Mouse (Mus musculus) embryo, embryonic 11.5 days (tissue): ENCODE measurements at regions not wholly inside any gene's neighbourhood (a gene's known extent, or its start where the extent isn't known, plus 50 kb on each side); places are given as distances from the start of the nearest gene placed in this dataset.

Source experiments
- DNase-seq: peaks from one replicate; pipeline ENCODE4 v3.0.0-alpha.2; 2012; ENCODE audit warnings: low read depth, low spot score

GRCm38 (mm10) chr10:51792030-51792429 lies 114.5 kb downstream of the Rfx6 start:
- no peak for DNase-seq

GRCm38 (mm10) chr10:51793876-51794275 lies 116.3 kb downstream of the Rfx6 start:
- no peak for DNase-seq

GRCm38 (mm10) chr10:51816626-51817025 lies 139.1 kb downstream of the Rfx6 start:
- DNase-seq: no peak

GRCm38 (mm10) chr10:51823900-51824299 lies 146.3 kb downstream of the Rfx6 start:
- no peak for DNase-seq

- no peak for DNase-seq
Observed at GRCm38 (mm10) chr10:51826431-51826964, 148.9 kb downstream of the Rfx6 start.

GRCm38 (mm10) chr10:51832459-51832858 lies 154.9 kb downstream of the Rfx6 start:
- no peak for DNase-seq

GRCm38 (mm10) chr10:51843099-51843498 lies 165.5 kb downstream of the Rfx6 start:
- no peak for DNase-seq

GRCm38 (mm10) chr10:51846287-51846686 lies 168.7 kb downstream of the Rfx6 start:
- DNase-seq: no peak

GRCm38 (mm10) chr10:51869409-51869808 lies 152.9 kb upstream of the Vgll2 start:
- no peak for DNase-seq

GRCm38 (mm10) chr10:51911066-51911691 lies 111.1 kb upstream of the Vgll2 start:
- no peak for DNase-seq

- DNase-seq: no peak
Observed at GRCm38 (mm10) chr10:51912096-51912495, 110.2 kb upstream of the Vgll2 start.

GRCm38 (mm10) chr10:51926644-51927043 lies 95.7 kb upstream of the Vgll2 start:
- no peak for DNase-seq

- no peak for DNase-seq
Observed at GRCm38 (mm10) chr10:51929341-51929740, 93.0 kb upstream of the Vgll2 start.

- no peak for DNase-seq
Observed at GRCm38 (mm10) chr10:51930266-51930665, 92.0 kb upstream of the Vgll2 start.

GRCm38 (mm10) chr10:51930696-51931095 lies 91.6 kb upstream of the Vgll2 start:
- no peak for DNase-seq

- no peak for DNase-seq
Observed at GRCm38 (mm10) chr10:51935482-51935881, 86.8 kb upstream of the Vgll2 start.

- DNase-seq: no peak
Observed at GRCm38 (mm10) chr10:51941192-51941591, 81.1 kb upstream of the Vgll2 start.

- no peak for DNase-seq
Observed at GRCm38 (mm10) chr10:51945701-51946100, 76.6 kb upstream of the Vgll2 start.

- no peak for DNase-seq
Observed at GRCm38 (mm10) chr10:51946189-51946588, 76.1 kb upstream of the Vgll2 start.

GRCm38 (mm10) chr10:51946881-51947280 lies 75.4 kb upstream of the Vgll2 start:
- DNase-seq: no peak

- no peak for DNase-seq
Observed at GRCm38 (mm10) chr10:51950016-51950415, 72.3 kb upstream of the Vgll2 start.

GRCm38 (mm10) chr10:51952021-51952420 lies 70.3 kb upstream of the Vgll2 start:
- no peak for DNase-seq

- no peak for DNase-seq
Observed at GRCm38 (mm10) chr10:51956493-51956892, 65.8 kb upstream of the Vgll2 start.

GRCm38 (mm10) chr10:51961497-51961896 lies 60.8 kb upstream of the Vgll2 start:
- peak; percentile 34 for DNase-seq
